10 mouse cellular contexts compared by ENCODE assay signal in genomic region chrX:36600066-36600465, GRCm38 (mm10). TPM values are rescaled to one million over a fixed set of nuclear protein-coding genes. Genes with fewer than 3 reads are reported as not detected.
DNase-seq lines count a peak whose midpoint lies in the region; ATAC-seq and TF ChIP-seq lines count a peak whose summit lies in the region.
"Had no signal": no experiment of that assay in that cellular context is flagged by ENCODE, and none has a peak within 500 bp of the region (broad histone marks: within the 10 kb centered on the region; RNA-seq: fewer than 3 reads in every experiment).

No protein-coding gene starts in this region.

- no peaks in the 10 kb centered on the region for H3K9me3 ChIP-seq in forebrain, embryonic 10.5 days
- no peaks in the 10 kb centered on the region for H3K9me3 ChIP-seq in liver, postnatal 0 days (ENCODE audit: low read length)

- intact Hi-C loops in gastrocnemius, adult 2 months (cut with DNase I): no loop called here

- TF ChIP-seq CTCF in gastrocnemius, adult 2 months (IDR thresholded peaks at IDR 0.05): no peak
- no peak for TF ChIP-seq CTCF in liver, postnatal 0 days (IDR thresholded peaks at IDR 0.05; ENCODE audit: low read depth)

- DNase-seq in gastrocnemius, adult 2 months: peak; percentile 16
- no peak for DNase-seq in gastrocnemius, postnatal 10 days
- DNase-seq in ES-CJ7 (ENCODE audit: low read depth, low spot score): peak; percentile 35
- no peak for DNase-seq in forebrain, embryonic 10.5 days (ENCODE audit: extremely low spot score, low spot score)
- DNase-seq in liver, postnatal 0 days: no peak
- DNase-seq in frontal cortex, postnatal 14 days (ENCODE audit: low spot score in 2 of 2): no peak
- DNase-seq in spleen, adult 18-20 months: no peak
- DNase-seq in thymus, postnatal 36 days: no peak
- DNase-seq: cerebellum, postnatal 14 days; kidney, adult 9 months had no signal

- H3K4me1 ChIP-seq in forebrain, embryonic 10.5 days: peaks cover 10% of the 10 kb centered on the region
- H3K4me1 ChIP-seq in liver, postnatal 0 days (ENCODE audit: insufficient read depth): peaks cover 6% of the 10 kb centered on the region

- peaks cover 47% of the 10 kb centered on the region for H3K36me3 ChIP-seq in forebrain, embryonic 10.5 days (replicated peaks)
- 0 out of 2 replicates have a peak, but pooled peaks cover 2% of the 10 kb centered on the region for H3K36me3 ChIP-seq in liver, postnatal 0 days (replicated peaks; ENCODE audit: insufficient read depth, low read length)

- H3K27ac ChIP-seq in gastrocnemius, adult 2 months: no peak overlapping the region
- no peak overlapping the region for H3K27ac ChIP-seq in forebrain, embryonic 10.5 days
- H3K27ac ChIP-seq in liver, postnatal 0 days (ENCODE audit: low read depth): no peak overlapping the region

- peak overlapping the region; percentile 80; the same call in 1 of the 2 replicates for H3K4me2 ChIP-seq in liver, postnatal 0 days (ENCODE audit: low read depth, low read length)

- peak; percentile 32 for ATAC-seq in liver, postnatal 0 days

- H3K9ac ChIP-seq in liver, postnatal 0 days (replicated peaks): no peak overlapping the region

- H3K27me3 ChIP-seq in forebrain, embryonic 10.5 days (ENCODE audit: poor library complexity, severe bottlenecking): no peaks in the 10 kb centered on the region
- H3K27me3 ChIP-seq in liver, postnatal 0 days (ENCODE audit: insufficient read depth, low read length): no peaks in the 10 kb centered on the region

- H3K4me3 ChIP-seq in gastrocnemius, adult 2 months: no peak overlapping the region
- peak overlapping the region; percentile 72 for H3K4me3 ChIP-seq in forebrain, embryonic 10.5 days
- no peak overlapping the region for H3K4me3 ChIP-seq in liver, postnatal 0 days (ENCODE audit: low read depth, low read length)

- WGBS in forebrain, embryonic 10.5 days: 74% methylated on average over 8 of the region's 8 CpGs
- WGBS in liver, postnatal 0 days (ENCODE audit: insufficient replicate concordance): 45% methylated on average over 8 of the region's 8 CpGs

- no peak for TF ChIP-seq EP300 in liver, postnatal 0 days (IDR thresholded peaks at IDR 0.05; ENCODE audit: low read depth)

RNA-seq across cellular contexts. Expression of gene Pgrmc1, which starts 2.1 kb away (rescaled TPM):
- total RNA-seq in gastrocnemius, adult 2 months (2021): 1 to 10 TPM; 7.7 to 9.3 TPM
- 10 to 100 TPM; 27.4 to 28.4 TPM for total RNA-seq in gastrocnemius, postnatal 10 days (2021)
- 358 TPM in 2 replicates for polyA plus RNA-seq in forebrain, embryonic 10.5 days (2016; fragmentation: Nextera tagmentation; extraction: Ambion mirVana)
- 372 and 399 TPM in 2 replicates for polyA plus RNA-seq in liver, postnatal 0 days (2015; fragmentation: Nextera tagmentation; extraction: Ambion mirVana)

RNA-seq across cellular contexts. Expression of gene Akap17b, which starts 45.1 kb away (rescaled TPM):
- 1 to 10 TPM; 2.1 to 2.4 TPM for total RNA-seq in gastrocnemius, adult 2 months (2021)
- 1 to 10 TPM; 1.7 to 1.8 TPM for total RNA-seq in gastrocnemius, postnatal 10 days (2021)
- polyA plus RNA-seq in forebrain, embryonic 10.5 days (2016; fragmentation: Nextera tagmentation; extraction: Ambion mirVana): 2.6 and 3.0 TPM in 2 replicates
- 0.51 and 0.75 TPM in 2 replicates for polyA plus RNA-seq in liver, postnatal 0 days (2015; fragmentation: Nextera tagmentation; extraction: Ambion mirVana)

Comparison
In these comparisons a context has a peak if more than half of its experiments do, and no peak if none do; other contexts are left out.
1. DNase-seq: peak in gastrocnemius, adult 2 months (single experiment) and ES-CJ7 (single experiment); none in gastrocnemius, postnatal 10 days (single experiment), forebrain, embryonic 10.5 days (single experiment), liver, postnatal 0 days (single experiment), frontal cortex, postnatal 14 days (0 of 2), spleen, adult 18-20 months (0 of 2) and thymus, postnatal 36 days (0 of 2).